Mouse (Mus musculus) brain, embryonic 14.5 days (tissue): ENCODE measurements around the gene Slc34a2.
A peak's percentile ranks its signal among the peaks of the same experiment; 100 is the strongest.

Source experiments
- CTCF ChIP-seq: fragments of 200-500 bp; IDR thresholded peaks from 2 replicates; pipeline ENCODE4 v1.5.1; 2012; ENCODE audit warnings: inconsistent platforms, mild to moderate bottlenecking, moderate library complexity, borderline replicate concordance; ENCODE audit not compliant: insufficient read depth, insufficient read length; ENCODE audit errors: extremely low read depth
- POLR2A ChIP-seq: fragments of 200-500 bp; IDR thresholded peaks from 2 replicates; pipeline ENCODE4 v1.6.1; 2012; ENCODE audit warnings: mild to moderate bottlenecking, inconsistent platforms, borderline replicate concordance; ENCODE audit not compliant: poor library complexity, insufficient read depth, insufficient read length, severe bottlenecking; ENCODE audit errors: extremely low read depth

GRCm38 (mm10) chr5:53105716-53106115 is 67.8 kb downstream of the Slc34a2 start:
- TF ChIP-seq POLR2A (no peak), CTCF (peak; percentile 23; the same call in 1 of the 2 replicates)
